Mouse (Mus musculus) gastrocnemius, postnatal 14 days (tissue): ENCODE results near the gene Stmnd1. TPM values are rescaled to one million over a fixed set of nuclear protein-coding genes. Genes with fewer than 3 reads are reported as not detected.
"Not testable (repeated sequence)": the region's sequence is repeated elsewhere in the genome, so short reads cannot be mapped to it uniquely, and the experiment has no call there.

Source experiments
- DNase-seq: peaks from one replicate; pipeline ENCODE4 v3.0.0; 2021; ENCODE audit warnings: mixed read lengths
- intact Hi-C: fragments of 180-260 bp; cut with DNase I; formaldehyde crosslinking; loops from one replicate; pipeline ENCODE4 v1.15.1; 2025; ENCODE audit warnings: low total_unique reads
- long read RNA-seq, 2 experiments: library from polyadenylated mRNA; stranded (forward); transcript quantifications; one replicate each; pipeline ENCODE4 v2.0.0; 2021
- total RNA-seq, 2 experiments: library from RNA; stranded (reverse); gene quantifications; 2 replicates each; pipeline ENCODE4 v1.2.3; 2021

Stmnd1 gene
- total RNA-seq = under 1 TPM; 0.70 to 0.71 TPM
- long read RNA-seq, experiment 1 = 0 reads
- long read RNA-seq, experiment 2, partial matches to known transcripts = 1 of 2 reads
- long read RNA-seq, experiment 2, other reads (novel, unspliced or antisense) = 1 of 2 reads

GRCm38 (mm10) chr13:46273453-46274110 lies at the start of gene Stmnd1:
Gene Stmnd1, plus strand, starts transcription at chr13:46273721.
- DNase-seq = peak; percentile 20
- intact Hi-C loops = no loop called here

- peak; percentile 42 for DNase-seq
These were observed 46.6 kb upstream of the Stmnd1 start for GRCm38 (mm10) chr13:46226956-46227355.

GRCm38 (mm10) chr13:46227486-46227885 lies 46.0 kb upstream of the Stmnd1 start:
- intact Hi-C loops = no loop called here
- DNase-seq = no peak

More at GRCm38 (mm10) chr13:46226956-46227355, 46.6 kb upstream of the Stmnd1 start:
- intact Hi-C loops = no loop called here

GRCm38 (mm10) chr13:46228750-46229149 lies 44.8 kb upstream of the Stmnd1 start:
- DNase-seq, intact Hi-C loops: not testable (repeated sequence)

DNA sequence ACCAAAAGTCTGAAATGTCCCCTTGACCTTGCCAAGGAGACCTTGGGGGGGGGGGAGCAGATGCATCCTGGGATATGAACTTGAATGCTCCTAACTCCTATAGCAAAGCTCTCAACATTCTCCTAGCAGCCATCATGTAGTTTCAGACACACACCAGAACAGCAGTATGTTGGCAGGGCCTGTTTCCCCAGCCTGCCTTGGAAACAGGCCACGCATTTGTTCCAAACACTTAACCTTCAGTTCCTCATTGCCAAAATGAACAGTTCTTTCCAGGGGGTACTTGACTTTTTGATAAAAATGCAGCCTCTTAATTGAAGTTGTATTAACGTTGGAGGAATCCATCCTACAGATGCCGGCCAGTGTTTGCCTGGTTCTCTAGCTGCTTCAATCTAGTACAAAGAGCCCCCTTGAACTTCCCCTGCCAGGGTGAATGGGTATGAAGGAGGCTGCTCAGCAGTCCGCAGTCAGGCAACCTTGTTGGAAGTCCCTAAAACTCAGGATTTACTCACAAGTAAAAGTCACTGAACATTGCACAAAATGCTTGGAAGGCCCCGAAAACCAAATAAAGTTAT lies 41.9 kb upstream of the Stmnd1 start:
- intact Hi-C loops = no loop called here
- DNase-seq = peak; percentile 12

DNA sequence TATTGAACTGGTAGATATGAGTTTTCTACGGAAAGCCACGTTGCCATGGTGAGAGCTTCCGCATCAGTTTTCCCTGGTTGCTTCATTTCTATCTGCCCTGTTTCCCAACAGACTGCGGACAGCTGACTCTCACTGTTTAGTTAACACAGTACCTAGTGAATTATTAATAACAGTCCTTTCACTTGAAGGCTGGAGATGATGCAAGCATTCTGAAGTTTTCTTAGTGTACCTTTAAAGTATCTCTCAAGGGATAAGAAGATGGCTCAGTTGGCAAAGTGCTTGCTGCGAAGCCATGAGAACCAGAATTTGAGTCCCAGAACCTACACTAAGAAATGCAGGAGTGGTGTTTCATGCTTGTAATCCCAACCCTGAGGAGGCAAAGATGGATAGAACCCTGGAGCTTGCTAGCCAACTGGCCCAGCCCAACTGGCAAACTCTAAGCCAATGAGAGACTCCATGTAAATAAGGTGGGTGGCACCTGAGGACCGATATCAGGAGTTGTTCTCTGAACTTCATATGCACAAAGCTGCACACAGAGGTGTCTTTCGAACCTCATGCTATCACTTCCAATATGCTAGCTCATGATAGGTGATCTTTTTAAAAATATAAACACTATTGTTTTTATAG lies 35.7 kb upstream of the Stmnd1 start:
- intact Hi-C loops = no loop called here
- DNase-seq = no peak

- intact Hi-C loops = no loop called here
These were observed 34.7 kb upstream of the Stmnd1 start for GRCm38 (mm10) chr13:46238796-46239195.

DNA sequence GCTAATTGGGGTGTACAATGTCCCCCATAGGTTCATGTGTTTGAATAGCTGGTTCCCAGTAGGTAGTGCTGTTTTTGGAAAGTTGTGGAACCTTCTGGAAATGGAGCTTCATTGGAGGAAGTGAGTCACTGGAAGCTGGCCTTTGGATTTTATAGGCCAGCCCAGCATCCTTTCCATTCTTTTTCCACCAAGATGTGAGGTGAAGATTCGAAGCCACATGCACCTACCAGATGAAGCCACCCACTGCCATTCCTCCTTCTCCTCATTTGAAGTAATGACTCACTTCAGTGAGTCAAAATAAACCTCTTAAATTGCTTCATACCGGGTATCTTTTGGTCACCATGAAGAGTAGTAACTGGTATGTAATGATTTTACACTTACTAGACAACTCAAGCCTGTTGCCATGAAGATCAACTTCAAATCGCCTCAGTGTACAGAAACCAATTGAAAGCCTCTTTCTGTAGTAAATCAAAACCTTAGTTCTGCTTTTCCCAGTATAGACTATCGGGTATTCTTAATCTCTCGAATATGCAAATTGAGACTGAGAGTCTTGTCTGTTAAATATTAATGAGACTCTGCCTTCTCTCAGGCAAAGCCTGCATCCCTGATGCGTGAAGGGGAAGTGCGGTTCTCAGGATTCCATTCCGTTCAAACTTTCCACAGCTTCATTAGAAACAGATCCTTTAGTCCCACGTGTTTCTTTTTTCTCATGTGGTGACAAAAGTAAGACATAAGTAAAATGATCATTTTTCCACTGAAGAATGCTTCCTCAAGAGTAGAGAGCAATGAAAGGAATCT lies 31.9 kb upstream of the Stmnd1 start:
- intact Hi-C loops = loop anchor here (10.0 kb wide), 1 partner anchor 187 kb away; no protein-coding TSS in a partner anchor
- no peak for DNase-seq

More at GRCm38 (mm10) chr13:46238796-46239195, 34.7 kb upstream of the Stmnd1 start:
- DNase-seq = no peak

DNA sequence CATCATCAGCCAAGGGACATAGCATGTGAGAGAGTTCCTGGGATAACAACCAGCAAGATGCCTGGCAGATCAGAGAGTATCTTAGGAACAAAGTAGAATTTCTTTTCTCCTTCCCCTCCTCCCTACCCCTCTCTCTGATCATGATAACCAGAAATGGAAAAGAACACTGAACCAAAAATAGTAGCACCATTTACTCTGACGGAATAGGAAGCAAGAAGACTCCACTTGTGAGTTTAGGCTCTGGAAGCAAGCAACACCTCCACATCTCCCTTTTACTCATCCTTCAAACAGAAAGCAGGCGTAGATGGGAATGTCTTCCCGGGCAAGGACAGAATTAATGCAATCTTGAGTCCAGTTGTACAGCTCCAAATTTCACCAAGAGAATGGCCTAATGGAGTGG lies 19.8 kb upstream of the Stmnd1 start:
- intact Hi-C loops = no loop called here
- no peak for DNase-seq

GRCm38 (mm10) chr13:46254171-46254570 lies 19.4 kb upstream of the Stmnd1 start:
- DNase-seq = no peak
- intact Hi-C loops = no loop called here

DNA sequence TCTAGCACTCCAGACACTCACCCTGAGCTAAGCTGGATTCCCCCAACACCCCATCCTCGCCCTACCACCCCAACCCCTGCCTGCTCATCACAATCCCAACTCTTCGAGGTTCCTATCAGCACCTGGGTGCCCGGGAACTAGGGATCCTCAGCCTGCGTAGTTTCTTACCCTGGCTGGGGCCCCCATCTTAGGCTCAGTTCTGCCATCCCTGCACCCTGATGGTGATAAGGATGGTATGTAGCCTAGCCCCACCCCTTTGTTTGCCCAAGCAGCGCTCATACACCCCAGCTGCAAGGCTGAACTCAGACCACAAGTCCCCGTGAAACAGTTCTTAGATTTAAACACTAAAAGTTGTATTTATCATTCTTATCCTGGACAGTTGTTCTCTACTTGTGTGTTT lies 17.9 kb upstream of the Stmnd1 start:
- intact Hi-C loops = no loop called here
- no peak for DNase-seq

DNA sequence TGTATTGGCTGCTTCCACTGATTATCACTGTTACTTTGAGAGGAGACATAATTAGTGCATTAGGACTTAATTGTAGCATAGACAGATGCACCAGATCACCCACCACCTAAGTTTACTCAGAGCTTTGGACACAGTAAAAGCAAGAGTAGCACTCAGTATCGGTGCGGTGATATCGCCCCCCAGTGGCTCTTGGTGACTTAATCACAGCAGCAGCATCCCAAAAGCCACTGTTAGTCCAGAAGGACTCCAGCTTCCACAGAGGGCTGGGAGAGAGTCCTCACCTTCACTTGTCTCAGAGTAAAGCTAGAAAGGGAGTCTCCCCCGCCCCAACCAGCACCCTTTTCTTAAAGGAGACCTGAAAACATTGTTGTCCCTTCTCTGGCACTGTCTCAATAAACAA lies 15.7 kb upstream of the Stmnd1 start:
- DNase-seq = peak; percentile 75
- intact Hi-C loops = no loop called here

- no peak for DNase-seq
These were observed 14.0 kb upstream of the Stmnd1 start for GRCm38 (mm10) chr13:46259526-46259925.

GRCm38 (mm10) chr13:46261244-46261643 lies 12.3 kb upstream of the Stmnd1 start:
- intact Hi-C loops = no loop called here
- no peak for DNase-seq

More at GRCm38 (mm10) chr13:46259526-46259925, 14.0 kb upstream of the Stmnd1 start:
- intact Hi-C loops = no loop called here

DNA sequence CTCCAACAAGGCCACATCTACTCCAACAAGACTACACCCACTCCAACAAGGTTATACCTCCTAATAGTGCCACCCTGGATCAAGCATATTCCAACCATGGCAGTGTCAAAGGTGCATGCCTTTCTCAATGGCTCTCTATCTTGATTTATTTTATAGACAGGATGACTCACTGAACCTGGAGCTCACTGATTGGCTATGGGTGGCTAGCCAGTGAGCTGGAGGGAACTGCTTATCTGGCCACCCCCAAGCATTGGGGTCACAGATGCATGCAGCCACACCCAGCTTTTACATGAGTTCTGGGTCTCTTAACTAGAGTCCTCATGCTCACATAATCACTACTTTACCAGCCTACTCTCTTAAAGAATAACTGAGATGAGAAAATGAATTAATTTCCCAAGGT lies 5.7 kb upstream of the Stmnd1 start:
- DNase-seq = no peak
- intact Hi-C loops = no loop called here

DNA sequence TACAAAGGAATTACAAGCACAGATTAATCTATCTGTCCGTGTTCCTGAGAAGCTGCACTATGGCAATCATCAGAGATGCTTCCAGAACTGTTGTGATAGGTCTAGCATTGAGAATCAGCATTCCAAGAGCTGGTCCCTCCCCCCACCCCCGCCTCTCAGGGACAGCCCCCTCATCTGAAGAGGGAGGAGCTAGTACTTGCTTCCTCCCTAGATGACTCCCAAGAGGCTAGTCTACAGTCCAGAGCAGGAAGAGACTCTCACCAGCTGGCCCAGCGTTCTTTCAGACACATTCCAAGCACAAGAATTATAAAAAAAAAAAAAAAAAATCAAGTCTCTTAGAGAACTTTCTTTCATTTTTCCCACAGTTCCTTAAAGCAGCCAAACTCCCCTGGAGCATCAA lies 5.2 kb upstream of the Stmnd1 start:
- no peak for DNase-seq
- intact Hi-C loops = no loop called here

- peak; percentile 26 for DNase-seq
These were observed 4.6 kb upstream of the Stmnd1 start for GRCm38 (mm10) chr13:46268815-46269445.

DNA sequence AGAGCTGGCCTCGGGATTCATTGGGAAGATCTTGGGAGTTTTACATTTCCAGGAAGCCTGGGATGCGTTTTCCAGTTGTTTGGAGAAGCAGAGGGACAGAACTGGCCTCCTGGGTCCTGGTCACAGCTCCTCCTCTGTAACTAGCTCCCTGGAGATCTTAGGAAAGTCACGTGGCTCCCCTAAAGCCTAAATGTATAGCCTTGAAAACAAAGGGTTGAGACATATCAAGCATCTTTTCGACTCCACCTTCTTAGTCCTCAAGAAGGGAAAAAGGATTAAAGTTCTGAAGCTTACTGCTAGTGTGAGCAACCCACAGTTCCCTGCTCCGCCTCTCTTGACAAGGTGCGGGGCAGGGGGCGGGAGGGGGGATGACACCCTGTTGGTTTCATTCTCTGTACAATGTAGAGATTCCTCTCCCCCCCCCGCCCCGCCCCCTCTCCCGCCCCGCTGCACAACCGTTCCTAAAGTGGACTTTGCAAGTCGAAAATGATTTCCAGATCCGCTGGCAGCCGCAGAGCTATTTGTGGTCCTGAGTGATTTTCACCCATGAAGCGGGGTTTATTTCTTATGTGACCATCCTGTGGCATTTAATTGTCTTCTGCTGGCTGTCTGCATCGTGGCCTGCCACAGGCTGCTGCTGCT lies 589 bp upstream of the Stmnd1 start:
- intact Hi-C loops = no loop called here
- DNase-seq = peak; percentile 23

More at GRCm38 (mm10) chr13:46268815-46269445, 4.6 kb upstream of the Stmnd1 start:
- intact Hi-C loops = no loop called here

DNA sequence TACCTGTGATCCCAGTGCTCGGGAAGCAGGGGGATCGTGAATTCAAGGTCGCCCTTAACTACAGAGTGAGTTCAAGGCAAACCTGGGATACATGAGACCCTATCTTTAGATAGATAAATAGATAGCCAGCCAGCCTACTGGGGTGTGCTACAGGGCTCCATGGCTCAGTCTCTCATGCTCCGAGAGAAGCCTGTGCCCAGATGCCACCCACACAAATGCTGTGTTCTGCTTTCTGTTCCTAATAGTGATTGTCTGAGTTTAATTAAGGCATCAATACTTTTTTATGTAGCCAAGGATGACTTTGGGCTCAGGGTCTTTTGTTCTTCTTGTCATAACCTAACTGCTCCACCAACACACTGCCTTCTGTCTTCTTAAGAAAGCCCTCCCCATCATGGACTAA lies 2.2 kb downstream of the Stmnd1 start:
- DNase-seq = no peak
- intact Hi-C loops = no loop called here
